Mouse (Mus musculus) ES-E14 (cell line): ENCODE measurements around the gene Mup10. TPM values are rescaled to one million over a fixed set of nuclear protein-coding genes. Genes with fewer than 3 reads are reported as not detected.
"Not testable (repeated sequence)": the region's sequence is repeated elsewhere in the genome, so short reads cannot be mapped to it uniquely, and the experiment has no call there.

Source experiments
- DNase-seq: peaks from one replicate; pipeline ENCODE4 v3.0.0-alpha.2; 2013; ENCODE audit warnings: low read depth, low spot score
- H3K27ac ChIP-seq: 2 replicates; pipeline ENCODE4 v1.5.1; 2012; ENCODE audit warnings: low read depth, mild to moderate bottlenecking, low read length, moderate library complexity, mixed read lengths; ENCODE audit not compliant: poor library complexity, insufficient read depth, severe bottlenecking
- H3K36me3 ChIP-seq: 2 replicates; pipeline ENCODE4 v1.6.1; 2012; ENCODE audit warnings: mild to moderate bottlenecking, low read length, moderate library complexity, mixed read lengths; ENCODE audit not compliant: control insufficient read depth, poor library complexity, insufficient read depth, severe bottlenecking
- H3K4me1 ChIP-seq, 2 experiments: fragments of 150-350 bp in 1 of 2; sonication (generic) in 1 of 2; 2 replicates each; pipeline ENCODE4 v1.6.1; 2012; ENCODE audit warnings: low read length in 2 of 2, mild to moderate bottlenecking in 1 of 2, mixed read lengths in 1 of 2; ENCODE audit not compliant: control insufficient read depth in 2 of 2, insufficient read depth in 2 of 2, poor library complexity in 1 of 2
- H3K4me3 ChIP-seq, 2 experiments: fragments of 150-350 bp in 1 of 2; sonication (generic) in 1 of 2; 2 replicates each; pipeline ENCODE4 v1.5.1; 2012; ENCODE audit warnings: low read length in 2 of 2, low read depth in 1 of 2, mild to moderate bottlenecking in 1 of 2, mixed read lengths in 1 of 2; ENCODE audit not compliant: insufficient read depth in 1 of 2, poor library complexity in 1 of 2, severe bottlenecking in 1 of 2
- H3K9ac ChIP-seq: 2 replicates; pipeline ENCODE4 v1.6.1; 2012; ENCODE audit warnings: low read depth, mild to moderate bottlenecking, low read length, mixed read lengths; ENCODE audit not compliant: poor library complexity, insufficient read depth, severe bottlenecking
- H3K9me3 ChIP-seq: fragments of 150-350 bp; sonication (generic); 2 replicates; pipeline ENCODE4 v1.6.1; 2012; ENCODE audit warnings: low read depth, mild to moderate bottlenecking, low read length; ENCODE audit not compliant: control insufficient read depth, insufficient read depth
- in situ Hi-C, 2 experiments: fragments of 600-800 bp; cut with MboI; formaldehyde crosslinking; loops; one replicate each; pipeline ENCODE4 v1.15.1; 2025; ENCODE audit warnings: low sequenced_read_pairs in 2 of 2, inconsistent platforms in 1 of 2; ENCODE audit not compliant: unreplicated experiment in 2 of 2
- total RNA-seq: library from RNA; depleted of rRNA; stranded (reverse); fragments of 300-350 nt; gene quantifications from 2 replicates; pipeline ENCODE4 v1.2.3, GENCODE M21; 2012; rRNA removed

The Mup10 gene
- total RNA-seq: not detected in 2 replicates

GRCm38 (mm10) chr4:60582099-60582498 is at the start of gene Mup10:
Gene Mup10 (minus strand): TSS chr4:60582199.
- in situ Hi-C loops, H3K36me3 ChIP-seq, H3K4me3 ChIP-seq, H3K9me3 ChIP-seq, H3K9ac ChIP-seq, DNase-seq, H3K27ac ChIP-seq, H3K4me1 ChIP-seq: not testable (repeated sequence)

Other genes with a start within 250 kb of the Mup10 start
- not detected in 2 replicates for gene Mup9, start 160.2 kb downstream of the Mup10 start, total RNA-seq
- not detected in 2 replicates for gene Mup1, start 80.2 kb downstream of the Mup10 start, total RNA-seq
- not detected in 2 replicates for gene Mup11, start 80.2 kb upstream of the Mup10 start, total RNA-seq
- not detected in 2 replicates for gene Mup12, start 159.1 kb upstream of the Mup10 start, total RNA-seq
- not detected in 2 replicates for gene Mup22, start 239.3 kb upstream of the Mup10 start, total RNA-seq